Mouse (Mus musculus) cerebellum, postnatal 10 days (tissue): ENCODE results near the gene Fkbp8.
"Not testable (repeated sequence)": the region's sequence is repeated elsewhere in the genome, so short reads cannot be mapped to it uniquely, and the experiment has no call there.

Source experiments
- DNase-seq, 2 experiments: peaks; one replicate each; pipeline ENCODE4 v3.0.0; 2021; ENCODE audit warnings: mixed read lengths in 2 of 2

The Fkbp8 gene

GRCm38 (mm10) chr8:70502540-70502939 is 25.0 kb upstream of the Fkbp8 start:
- DNase-seq: no peak

GRCm38 (mm10) chr8:70503062-70503750 is 24.3 kb upstream of the Fkbp8 start:
- peak; percentile 84 to 88 for DNase-seq

- peak; percentile 72 to 80 for DNase-seq
Observed at GRCm38 (mm10) chr8:70504291-70504716, 23.2 kb upstream of the Fkbp8 start.

GRCm38 (mm10) chr8:70504851-70505250 is 22.7 kb upstream of the Fkbp8 start:
- peak; percentile 94 to 97 for DNase-seq

- DNase-seq: peak in 1 of 2 experiments; percentile 49
Observed at GRCm38 (mm10) chr8:70505698-70506327, 21.7 kb upstream of the Fkbp8 start.

GRCm38 (mm10) chr8:70506328-70507026 is 21.0 kb upstream of the Fkbp8 start, which contains the start of gene Rex1bd:
TSS of gene Rex1bd (minus strand) at chr8:70506752.
- DNase-seq: peak; percentile 97 to 98

- DNase-seq: no peak
Observed at GRCm38 (mm10) chr8:70507027-70507393, 20.5 kb upstream of the Fkbp8 start.

GRCm38 (mm10) chr8:70509281-70509952 is 18.1 kb upstream of the Fkbp8 start:
- DNase-seq: no peak

- peak; percentile 99 for DNase-seq
Observed at GRCm38 (mm10) chr8:70510228-70510915, 17.2 kb upstream of the Fkbp8 start, which contains the start of gene Uba52. TSS of gene Uba52 (minus strand) at chr8:70510801.

- not testable (repeated sequence) for DNase-seq
Observed at GRCm38 (mm10) chr8:70511174-70511573, 16.4 kb upstream of the Fkbp8 start.

- no peak for DNase-seq
Observed at GRCm38 (mm10) chr8:70511770-70512169, 15.8 kb upstream of the Fkbp8 start.

GRCm38 (mm10) chr8:70512253-70512903 is 15.1 kb upstream of the Fkbp8 start:
- no peak for DNase-seq

GRCm38 (mm10) chr8:70513441-70513840 is 14.1 kb upstream of the Fkbp8 start:
- no peak for DNase-seq

- no peak for DNase-seq
Observed at GRCm38 (mm10) chr8:70517940-70518643, 9.4 kb upstream of the Fkbp8 start.

GRCm38 (mm10) chr8:70519043-70519442 is 8.5 kb upstream of the Fkbp8 start:
- no peak for DNase-seq

- DNase-seq: no peak
Observed at GRCm38 (mm10) chr8:70519606-70520005, 7.9 kb upstream of the Fkbp8 start.

- DNase-seq: peak; percentile 97
Observed at GRCm38 (mm10) chr8:70522592-70523403, 4.7 kb upstream of the Fkbp8 start.

GRCm38 (mm10) chr8:70527111-70527511 is 413 bp upstream of the Fkbp8 start:
- no peak for DNase-seq

GRCm38 (mm10) chr8:70528182-70528797 is 766 bp downstream of the Fkbp8 start:
- no peak for DNase-seq

- DNase-seq: no peak
Observed at GRCm38 (mm10) chr8:70529299-70529698, 1.8 kb downstream of the Fkbp8 start.
